Mouse (Mus musculus) ES-Bruce4 (cell line): Measurements from ENCODE around the gene Iqck. TPM values are rescaled to one million over a fixed set of nuclear protein-coding genes. Genes with fewer than 3 reads are reported as not detected.

Experiments
- H3K27ac ChIP-seq: 2 replicates; pipeline ENCODE4 v1.5.1; 2012; ENCODE audit warnings: low read length, inconsistent platforms; ENCODE audit not compliant: insufficient read depth
- H3K27me3 ChIP-seq: 2 replicates; pipeline ENCODE4 v1.6.1; 2012; ENCODE audit warnings: mild to moderate bottlenecking, low read length, inconsistent platforms; ENCODE audit not compliant: control insufficient read depth, poor library complexity, insufficient read depth, severe bottlenecking
- H3K36me3 ChIP-seq: 2 replicates; pipeline ENCODE4 v1.6.1; 2012; ENCODE audit warnings: inconsistent platforms, mild to moderate bottlenecking, low read length, moderate library complexity; ENCODE audit not compliant: control insufficient read depth, poor library complexity, insufficient read depth, severe bottlenecking
- H3K4me1 ChIP-seq: one replicate; pipeline ENCODE4 v1.8.1; 2011; ENCODE audit warnings: low read length; ENCODE audit not compliant: control insufficient read depth, insufficient read depth
- H3K4me3 ChIP-seq: 2 replicates; pipeline ENCODE4 v1.5.1; 2011; ENCODE audit warnings: low read depth, mild to moderate bottlenecking, low read length
- H3K9ac ChIP-seq: 2 replicates; pipeline ENCODE4 v1.6.1; 2012; ENCODE audit warnings: low read depth, mild to moderate bottlenecking, inconsistent platforms; ENCODE audit not compliant: poor library complexity, severe bottlenecking
- H3K9me3 ChIP-seq: replicated peaks from 2 replicates; pipeline ENCODE4 v1.6.1; 2012; ENCODE audit warnings: mild to moderate bottlenecking, low read length, inconsistent platforms; ENCODE audit not compliant: control insufficient read depth, poor library complexity, insufficient read depth, severe bottlenecking
- CTCF ChIP-seq: IDR thresholded peaks from one replicate; pipeline ENCODE4 v1.8.1; 2011; ENCODE audit warnings: low read depth, low read length
- EP300 ChIP-seq: IDR thresholded peaks from 2 replicates; pipeline ENCODE4 v1.6.1; 2011; ENCODE audit warnings: low read depth, low read length; ENCODE audit not compliant: insufficient read depth
- POLR2A ChIP-seq: IDR thresholded peaks from one replicate; pipeline ENCODE4 v1.8.1; 2011; ENCODE audit warnings: low read length; ENCODE audit not compliant: insufficient read depth
- polyA plus RNA-seq: library from polyadenylated mRNA; stranded (reverse); fragments of >200 nt; gene quantifications from 2 replicates; pipeline ENCODE4 v1.2.4, GENCODE M21; 2011; ENCODE audit warnings: low read depth; ENCODE audit not compliant: missing spikeins, insufficient read depth, insufficient read length

The Iqck gene
- polyA plus RNA-seq, 1 experiment: 0.73 TPM

DNA sequence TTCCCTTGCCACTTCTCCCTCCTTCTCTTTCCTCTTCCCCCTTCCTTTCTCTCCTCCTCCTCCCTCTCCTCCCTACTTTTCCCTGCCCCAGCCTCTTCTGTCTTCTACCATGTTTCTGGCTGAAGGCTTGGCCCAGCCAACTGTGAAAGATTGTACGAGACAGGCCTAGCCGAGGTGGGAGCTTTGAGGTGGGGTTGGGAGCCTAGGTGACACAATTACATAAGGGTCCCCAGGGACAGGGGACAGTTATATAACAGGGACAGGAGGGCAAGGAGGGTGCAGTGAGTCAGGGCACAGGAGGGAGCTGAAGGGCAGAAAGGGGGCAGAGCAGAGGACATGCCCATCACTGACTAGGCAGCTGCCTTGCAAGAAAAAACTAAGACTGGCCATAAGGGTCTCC, 146.4 kb downstream of the Iqck start:
- no peaks in the 10 kb centered on the region; the same call in 1 of the 2 replicates for H3K27me3 ChIP-seq
- H3K36me3 ChIP-seq: no peaks in the 10 kb centered on the region
- H3K27ac ChIP-seq: no peak overlapping the region
- no peaks in the 10 kb centered on the region for H3K4me1 ChIP-seq
- no peaks in the 10 kb centered on the region for H3K9me3 ChIP-seq
- H3K9ac ChIP-seq: no peak overlapping the region
- H3K4me3 ChIP-seq: no peak overlapping the region
- TF ChIP-seq EP300 (no peak), CTCF (no peak), POLR2A (no peak)

DNA sequence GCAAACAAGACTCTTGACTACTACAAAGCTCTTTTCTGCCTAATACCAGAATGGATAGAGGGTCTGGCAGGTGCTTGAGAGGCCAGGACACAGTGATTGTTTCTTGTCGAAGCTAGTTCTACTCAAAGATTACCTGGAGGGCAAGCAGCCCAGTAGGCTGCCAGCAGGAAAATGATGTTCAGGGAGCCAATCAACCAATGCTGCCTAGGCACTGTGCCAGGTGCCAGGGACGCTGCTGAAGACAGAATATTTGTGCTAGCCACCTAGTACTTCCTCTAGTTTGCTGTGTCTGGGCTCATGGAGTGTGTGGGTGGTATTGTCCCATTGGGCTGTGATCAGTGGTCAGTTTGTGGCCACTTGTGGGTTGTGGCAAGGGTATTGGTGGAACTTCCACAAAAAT, 146.9 kb downstream of the Iqck start:
- Histone ChIP-seq H3K27ac (no peak overlapping the region), H3K27me3 (no peaks in the 10 kb centered on the region; the same call in 1 of the 2 replicates), H3K4me3 (no peak overlapping the region), H3K9me3 (no peaks in the 10 kb centered on the region), H3K4me1 (no peaks in the 10 kb centered on the region), H3K9ac (no peak overlapping the region), H3K36me3 (no peaks in the 10 kb centered on the region)
- no peak for TF ChIP-seq POLR2A
- TF ChIP-seq EP300: no peak
- TF ChIP-seq CTCF: no peak

DNA sequence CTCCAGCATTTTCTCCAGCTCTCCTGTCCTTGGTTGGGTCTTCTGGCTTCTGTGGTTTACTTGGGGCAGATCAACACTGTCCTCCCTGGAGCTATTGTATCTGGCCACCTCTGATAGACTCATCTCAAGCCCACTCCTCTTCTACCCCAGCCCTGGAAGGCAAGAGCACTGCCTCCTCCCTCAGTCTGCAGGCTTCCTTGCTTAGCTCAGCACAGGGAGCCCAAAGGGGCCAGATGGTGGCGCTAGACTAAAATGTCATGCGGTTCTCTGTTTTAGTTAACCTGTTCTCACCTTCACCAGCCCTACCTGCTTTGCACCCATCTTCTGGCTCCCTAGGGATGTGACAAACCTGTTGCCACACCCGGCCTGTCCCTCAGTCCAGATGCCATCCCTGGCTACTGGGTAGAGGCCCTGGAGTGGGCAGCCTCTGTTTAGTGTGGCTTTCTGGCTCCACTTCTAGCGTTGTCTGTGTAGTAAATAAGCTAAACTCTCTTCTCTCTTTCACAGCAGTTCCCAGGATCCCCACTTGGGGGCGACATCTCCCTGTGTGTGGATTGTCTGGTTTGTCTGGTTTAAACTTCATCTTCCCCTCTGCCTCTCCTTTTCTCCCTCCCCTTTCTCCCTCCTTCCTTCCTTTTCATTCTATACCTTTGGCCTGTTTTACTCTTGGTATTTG, 155.4 kb downstream of the Iqck start:
- H3K27ac ChIP-seq: no peak overlapping the region
- no peak overlapping the region for H3K4me3 ChIP-seq
- H3K27me3 ChIP-seq: no peaks in the 10 kb centered on the region
- no peaks in the 10 kb centered on the region for H3K4me1 ChIP-seq
- H3K9me3 ChIP-seq: no peaks in the 10 kb centered on the region
- no peak overlapping the region for H3K9ac ChIP-seq
- TF ChIP-seq CTCF (peak; percentile 41), EP300 (no peak)
- H3K36me3 ChIP-seq: no peaks in the 10 kb centered on the region

DNA sequence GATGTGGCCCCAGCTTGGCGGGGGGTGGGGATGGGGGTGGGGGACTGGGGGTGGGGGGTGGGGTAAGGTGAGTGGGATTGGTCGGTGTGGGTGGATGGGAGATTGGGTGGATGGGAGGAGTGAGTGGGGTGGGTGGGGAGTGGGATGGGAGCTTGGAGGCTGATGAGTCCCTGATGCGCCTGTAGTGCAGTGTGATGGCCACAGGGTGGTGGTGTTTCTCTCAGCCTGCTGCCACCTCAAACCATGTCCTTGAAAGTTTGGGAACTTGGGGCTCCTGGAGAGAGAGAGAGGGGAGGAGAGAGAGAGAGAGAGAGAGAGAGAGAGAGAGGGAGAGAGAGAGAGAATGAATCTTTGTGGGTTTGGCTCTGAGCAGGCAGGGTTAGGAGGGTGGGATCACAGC, 160.2 kb downstream of the Iqck start:
- H3K36me3 ChIP-seq: no peaks in the 10 kb centered on the region
- no peaks in the 10 kb centered on the region for H3K9me3 ChIP-seq
- H3K27ac ChIP-seq: no peak overlapping the region
- TF ChIP-seq CTCF: peak; percentile 82
- no peak for TF ChIP-seq POLR2A
- H3K4me1 ChIP-seq: no peaks in the 10 kb centered on the region
- no peak overlapping the region for H3K4me3 ChIP-seq
- H3K27me3 ChIP-seq: no peaks in the 10 kb centered on the region
- no peak overlapping the region for H3K9ac ChIP-seq

DNA sequence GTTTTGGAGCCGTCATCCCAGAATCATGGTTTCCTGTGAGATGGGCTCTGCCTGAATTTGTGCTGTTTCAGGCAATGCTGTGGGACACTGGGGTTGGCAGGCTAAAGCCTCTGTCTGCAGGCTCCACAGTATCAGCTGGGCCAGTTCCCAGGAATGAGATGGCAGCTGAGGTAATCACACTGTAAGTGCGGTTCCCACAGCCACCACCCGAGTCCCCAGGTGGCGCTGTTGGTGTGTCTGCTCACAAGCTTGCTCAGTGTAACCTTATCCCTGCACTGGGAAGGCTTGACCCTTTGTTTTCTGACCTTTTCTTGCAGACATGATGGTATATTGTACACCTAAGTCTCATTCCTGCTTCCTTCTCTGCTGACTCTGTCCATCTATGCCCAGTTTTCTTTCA, 164.0 kb downstream of the Iqck start:
- Histone ChIP-seq H3K4me1 (no peaks in the 10 kb centered on the region), H3K9me3 (no peaks in the 10 kb centered on the region), H3K9ac (no peak overlapping the region), H3K27me3 (no peaks in the 10 kb centered on the region), H3K36me3 (no peaks in the 10 kb centered on the region), H3K4me3 (no peak overlapping the region), H3K27ac (no peak overlapping the region)
- no peak for TF ChIP-seq POLR2A
- TF ChIP-seq CTCF: peak; percentile 91
- no peak for TF ChIP-seq EP300

Other genes starting within 250 kb of the Iqck start
- 24.7 and 29.9 TPM in 2 replicates for gene Gde1, start 150.0 kb upstream of the Iqck start, polyA plus RNA-seq
- 36.0 and 43.8 TPM in 2 replicates for gene Ccp110, start 143.2 kb upstream of the Iqck start, polyA plus RNA-seq
- 53.6 and 54.7 TPM in 2 replicates for gene Vps35l, start 115.5 kb upstream of the Iqck start, polyA plus RNA-seq
- 82.5 and 83.1 TPM in 2 replicates for gene Knop1, start 502 bp downstream of the Iqck start, polyA plus RNA-seq
- gene Gprc5b, start 139.5 kb downstream of the Iqck start, polyA plus RNA-seq: 14.6 and 15.7 TPM in 2 replicates